Mouse (Mus musculus) heart, embryonic 13.5 days (tissue): ENCODE data around the gene Pnp. TPM values are rescaled to one million over a fixed set of nuclear protein-coding genes. Genes with fewer than 3 reads are reported as not detected.
"Not testable (repeated sequence)": the region's sequence is repeated elsewhere in the genome, so short reads cannot be mapped to it uniquely, and the experiment has no call there.

ENCODE experiments used
- ATAC-seq: fragments of 200-750 bp; cut with Nextera tagmentation; 2 replicates; pipeline ENCODE4 v1.8.0; 2017; ENCODE audit warnings: moderate TSS enrichment; ENCODE audit not compliant: insufficient number of reproducible peaks, low FRiP score, low TSS enrichment; ENCODE audit errors: extremely low read depth
- H3K27ac ChIP-seq: fragments of 300-500 bp; sonication (generic); replicated peaks from 2 replicates; pipeline ENCODE4 v1.5.1; 2015; ENCODE audit warnings: moderate library complexity, mild to moderate bottlenecking, inconsistent platforms
- H3K27me3 ChIP-seq: fragments of 300-500 bp; sonication (generic); replicated peaks from 2 replicates; pipeline ENCODE4 v1.6.1; 2015; ENCODE audit warnings: mild to moderate bottlenecking, inconsistent platforms
- H3K36me3 ChIP-seq: fragments of 300-500 bp; sonication (generic); 2 replicates; pipeline ENCODE4 v1.6.1; 2015; ENCODE audit warnings: mild to moderate bottlenecking, inconsistent platforms
- H3K4me1 ChIP-seq: fragments of 300-500 bp; sonication (generic); 2 replicates; pipeline ENCODE4 v1.6.1; 2015; ENCODE audit warnings: inconsistent platforms
- H3K4me2 ChIP-seq: fragments of 300-500 bp; sonication (generic); 2 replicates; pipeline ENCODE4 v1.6.1; 2015; ENCODE audit warnings: inconsistent platforms, mild to moderate bottlenecking, moderate library complexity
- H3K4me3 ChIP-seq: fragments of 300-500 bp; sonication (generic); 2 replicates; pipeline ENCODE4 v1.5.1; 2015; ENCODE audit warnings: moderate library complexity, mild to moderate bottlenecking, inconsistent platforms
- H3K9ac ChIP-seq: fragments of 300-500 bp; sonication (generic); 2 replicates; pipeline ENCODE4 v1.6.1; 2015; ENCODE audit warnings: inconsistent platforms, mild to moderate bottlenecking, moderate library complexity
- H3K9me3 ChIP-seq: fragments of 300-500 bp; sonication (generic); 2 replicates; pipeline ENCODE4 v1.6.1; 2016; ENCODE audit warnings: inconsistent platforms
- WGBS: fragments of 180-500 bp; shearing (Covaris S2); methylation state at CpG from one replicate; pipeline ENCODE4 v1.1.7; 2015; ENCODE audit warnings: mixed read lengths; 5-methylcytosine and 5-hydroxymethylcytosine counted together
- polyA plus RNA-seq: library from polyadenylated mRNA; unstranded; fragments of >200 nt; fragmentation: Nextera tagmentation; extraction: Ambion mirVana; gene quantifications from 2 replicates; pipeline ENCODE4 v1.2.1, GENCODE M21; 2015

Pnp gene
- polyA plus RNA-seq, 1 experiment from 2014 or later = 36.5 TPM

DNA sequence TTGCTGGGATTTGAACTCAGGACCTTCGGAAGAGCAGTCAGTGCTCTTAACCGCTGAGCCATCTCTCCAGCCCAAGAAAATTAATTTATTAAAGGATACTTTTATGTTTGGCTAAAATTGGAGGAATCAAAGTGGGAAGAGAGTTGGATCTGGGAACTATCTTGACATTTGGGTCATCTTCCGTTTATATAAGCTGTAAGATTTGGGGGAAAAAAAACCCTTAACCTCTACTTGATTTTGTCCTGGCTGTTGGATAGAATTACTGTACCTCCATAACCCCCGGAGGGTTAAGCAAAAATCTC is 26.1 kb upstream of the Pnp start:
- WGBS = 83% methylated on average over 4 of the region's 4 CpGs
- Histone ChIP-seq H3K4me2 (no peak overlapping the region), H3K27me3 (no peaks in the 10 kb centered on the region), H3K36me3 (no peaks in the 10 kb centered on the region), H3K4me3 (no peak overlapping the region), H3K9ac (no peak overlapping the region), H3K4me1 (peaks cover 5% of the 10 kb centered on the region), H3K27ac (no peak overlapping the region), H3K9me3 (no peaks in the 10 kb centered on the region)
- no peak for ATAC-seq

DNA sequence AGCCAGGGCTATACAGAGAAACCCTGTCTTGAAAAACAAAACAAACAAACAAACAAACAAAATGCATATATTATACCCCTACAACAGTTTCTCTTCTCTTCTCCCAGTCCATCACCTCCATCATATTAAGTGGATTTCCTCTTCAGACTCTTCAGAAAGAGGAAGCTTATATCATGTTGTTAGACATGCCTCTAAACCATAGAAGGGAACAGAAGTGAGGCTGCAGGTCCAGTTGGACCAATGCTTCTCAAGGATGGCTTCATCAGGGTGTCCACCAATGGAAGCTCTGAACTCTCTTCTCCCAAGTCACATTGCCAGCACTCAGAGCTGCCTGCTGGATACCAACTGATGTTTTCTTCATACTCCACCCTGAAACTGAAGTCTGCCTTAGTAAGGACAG is 25.6 kb upstream of the Pnp start:
- not testable (repeated sequence) for H3K9ac ChIP-seq, H3K9me3 ChIP-seq, H3K36me3 ChIP-seq, H3K4me1 ChIP-seq, H3K4me3 ChIP-seq, H3K4me2 ChIP-seq, H3K27ac ChIP-seq, ATAC-seq, H3K27me3 ChIP-seq

DNA sequence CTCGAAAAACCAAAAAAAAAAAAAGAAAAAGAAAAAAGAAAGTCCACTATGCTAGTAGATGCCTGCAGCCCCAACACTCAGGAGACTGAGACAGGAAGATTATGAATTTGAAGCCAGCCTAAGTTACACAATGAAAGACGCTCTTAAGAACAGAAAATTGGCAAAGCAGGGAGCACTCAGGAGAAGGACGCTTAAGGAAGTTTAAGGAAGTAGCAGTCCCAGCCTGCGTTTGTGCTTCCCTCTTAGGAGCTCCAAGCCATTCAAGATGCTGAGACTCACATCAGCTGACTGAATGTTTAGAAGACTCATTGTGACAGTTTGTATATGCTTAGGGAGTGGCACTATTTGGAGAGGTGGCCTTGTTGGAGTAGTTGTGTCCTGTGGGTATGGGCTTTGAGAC is 22.8 kb upstream of the Pnp start:
- no peak overlapping the region for H3K9ac ChIP-seq
- no peak for ATAC-seq
- 63% methylated on average over 4 of the region's 4 CpGs for WGBS

DNA sequence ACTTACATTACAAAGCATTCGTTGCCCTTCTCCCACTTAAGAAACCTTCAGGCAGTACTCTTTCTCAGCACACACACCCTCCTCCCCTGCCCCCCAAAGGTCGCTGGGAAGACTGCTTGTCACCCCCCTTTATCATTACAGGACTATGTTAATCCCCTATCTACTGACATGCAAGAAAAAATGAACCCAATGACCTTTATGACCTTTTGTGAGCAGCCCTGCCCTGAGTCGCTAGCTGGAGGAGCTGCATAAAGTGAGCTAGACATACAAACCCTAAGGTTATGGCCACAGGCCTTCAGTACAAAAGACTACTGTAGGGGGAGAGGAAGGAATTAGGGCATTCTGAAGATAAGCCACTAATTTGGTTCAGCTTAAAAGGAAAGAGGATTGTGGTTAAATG is 19.5 kb upstream of the Pnp start:
- Histone ChIP-seq H3K27ac (no peak overlapping the region), H3K9me3 (no peaks in the 10 kb centered on the region), H3K27me3 (no peaks in the 10 kb centered on the region), H3K4me1 (no peaks in the 10 kb centered on the region), H3K9ac (no peak overlapping the region), H3K4me3 (no peak overlapping the region), H3K4me2 (no peak overlapping the region), H3K36me3 (peaks cover 54% of the 10 kb centered on the region)
- no peak for ATAC-seq
- WGBS = 47% methylated on average over 3 of the region's 3 CpGs

More for the DNA sequence above, 22.8 kb upstream of the Pnp start:
- no peak overlapping the region for H3K27ac ChIP-seq
- H3K4me3 ChIP-seq = no peak overlapping the region
- H3K27me3 ChIP-seq = no peaks in the 10 kb centered on the region
- no peak overlapping the region for H3K4me2 ChIP-seq
- peaks cover 5% of the 10 kb centered on the region for H3K4me1 ChIP-seq
- H3K9me3 ChIP-seq = no peaks in the 10 kb centered on the region
- H3K36me3 ChIP-seq = peaks cover 24% of the 10 kb centered on the region

DNA sequence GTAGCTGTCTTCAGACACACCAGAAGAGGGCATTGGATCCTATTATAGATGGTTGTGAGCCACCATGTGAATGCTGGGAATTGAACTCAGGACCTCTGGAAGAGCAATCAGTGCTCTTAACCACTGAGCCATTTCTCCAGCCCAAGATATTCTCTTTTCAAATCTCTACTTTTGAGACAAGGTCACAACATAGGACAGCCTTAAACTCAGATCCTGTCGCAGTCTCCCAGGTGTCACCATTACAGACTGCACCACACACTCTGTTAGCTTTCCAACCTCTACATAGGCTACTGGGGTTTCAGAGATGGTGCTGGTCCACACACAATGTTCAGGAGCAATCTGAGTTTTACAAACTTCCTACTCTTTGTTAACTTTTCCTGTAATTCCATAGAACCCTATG is 7.4 kb upstream of the Pnp start:
- H3K4me3 ChIP-seq = peak overlapping the region; percentile 93
- not testable (repeated sequence) for H3K27me3 ChIP-seq, ATAC-seq, H3K9me3 ChIP-seq
- peaks cover 49% of the 10 kb centered on the region for H3K36me3 ChIP-seq
- 59% methylated on average over 1 of the region's 1 CpGs for WGBS
- peak overlapping the region; percentile 92 for H3K9ac ChIP-seq
- peaks cover 22% of the 10 kb centered on the region for H3K4me1 ChIP-seq
- H3K4me2 ChIP-seq = peak overlapping the region; percentile 78
- H3K27ac ChIP-seq = peak overlapping the region; percentile 94; the same call in 1 of the 2 replicates

DNA sequence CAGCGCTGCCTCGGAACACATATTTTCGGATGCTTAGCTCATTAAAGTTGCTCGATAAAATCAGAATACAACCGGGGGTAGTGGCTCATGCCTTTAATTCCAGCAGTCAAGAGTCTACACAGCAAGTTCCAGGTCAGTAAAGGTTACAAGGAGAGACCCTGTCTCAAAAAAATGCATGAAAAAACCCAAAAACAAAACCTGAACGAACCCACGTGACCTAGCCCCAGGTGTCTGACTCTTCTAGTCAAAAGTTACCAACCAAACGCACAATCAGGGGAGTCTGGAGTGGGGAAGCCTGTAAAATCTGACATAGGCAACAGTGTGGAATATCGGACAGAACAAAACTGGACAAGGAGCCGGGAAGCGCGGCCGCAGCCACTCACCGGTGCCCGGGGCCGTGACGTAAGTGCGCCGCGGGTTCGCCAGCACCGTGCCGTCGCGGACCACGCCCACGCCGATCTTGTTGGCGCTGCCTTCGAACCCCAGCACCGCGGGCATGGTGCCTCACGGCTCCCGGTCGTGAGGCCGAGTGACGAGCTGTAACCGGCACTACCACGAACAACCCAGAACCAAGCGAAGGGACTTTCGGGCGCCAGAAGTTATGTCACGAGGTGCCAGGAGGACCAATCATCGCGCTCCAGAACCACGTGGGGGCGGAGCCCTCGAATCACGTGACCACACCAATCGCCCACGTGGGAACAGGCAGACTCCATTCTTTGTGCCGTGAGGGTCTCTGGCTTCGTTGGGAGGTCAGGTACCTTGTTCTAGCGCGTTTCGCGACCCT is 6.4 kb upstream of the Pnp start, which contains the start of the genes Osgep and Apex1:
Gene Osgep, minus strand, starts transcription at position 613 of the 784 bp plus-strand sequence.
Gene Apex1, plus strand, starts transcription at position 688 of the 784 bp plus-strand sequence.
- Histone ChIP-seq H3K9ac (peak within 1 kb of the TSS; percentile 92), H3K4me3 (peak within 1 kb of the TSS; percentile 93), H3K27me3 (no peaks in the 10 kb centered on the region), H3K36me3 (peaks cover 51% of the 10 kb centered on the region), H3K4me1 (peaks cover 27% of the 10 kb centered on the region), H3K4me2 (peak within 1 kb of the TSS; percentile 78), H3K27ac (peak within 1 kb of the TSS; percentile 94), H3K9me3 (no peaks in the 10 kb centered on the region)
- ATAC-seq = peak; percentile 93
- under 1% methylated on average over 57 of the region's 57 CpGs for WGBS

DNA sequence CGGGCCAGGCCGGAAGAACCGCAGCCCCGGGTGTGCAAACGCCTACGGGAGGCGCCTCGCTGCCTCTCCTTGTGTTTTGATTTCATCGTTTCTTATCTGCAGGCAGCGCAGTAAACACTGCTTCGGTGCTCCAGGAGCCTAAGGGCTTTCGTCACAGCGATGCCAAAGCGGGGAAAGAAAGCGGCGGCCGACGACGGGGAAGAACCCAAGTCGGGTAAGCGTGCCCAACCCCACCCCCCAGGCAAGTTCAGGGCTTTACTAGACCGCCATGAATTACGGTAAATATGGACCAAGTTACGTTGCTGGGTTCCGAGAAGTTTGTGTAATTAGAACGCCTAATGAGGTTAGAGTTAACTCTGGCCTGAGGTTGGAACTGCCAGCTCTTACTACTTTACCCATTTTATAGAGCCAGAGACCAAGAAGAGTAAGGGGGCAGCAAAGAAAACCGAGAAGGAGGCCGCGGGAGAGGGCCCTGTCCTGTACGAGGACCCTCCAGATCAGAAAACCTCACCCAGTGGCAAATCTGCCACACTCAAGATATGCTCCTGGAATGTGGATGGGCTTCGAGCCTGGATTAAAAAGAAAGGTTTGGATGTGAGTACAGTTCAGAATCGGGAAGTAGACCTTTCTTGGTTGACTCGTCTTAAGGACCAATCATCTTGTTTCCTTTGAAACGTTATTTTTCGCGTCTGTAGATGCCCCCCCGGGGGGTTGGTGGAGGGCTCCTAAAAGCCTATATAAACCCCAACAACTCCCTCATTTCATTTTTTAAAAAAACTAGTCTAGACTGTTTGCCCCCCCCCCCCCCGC is 5.6 kb upstream of the Pnp start:
- Histone ChIP-seq H3K4me2 (peak overlapping the region; percentile 78), H3K9me3 (no peaks in the 10 kb centered on the region), H3K27ac (peak overlapping the region; percentile 94), H3K4me3 (peak overlapping the region; percentile 93), H3K9ac (peak overlapping the region; percentile 92), H3K36me3 (peaks cover 44% of the 10 kb centered on the region), H3K4me1 (peaks cover 35% of the 10 kb centered on the region), H3K27me3 (no peaks in the 10 kb centered on the region)
- peak; percentile 5; the same call in 1 of the 2 replicates for ATAC-seq
- 2% methylated on average over 38 of the region's 38 CpGs for WGBS

DNA sequence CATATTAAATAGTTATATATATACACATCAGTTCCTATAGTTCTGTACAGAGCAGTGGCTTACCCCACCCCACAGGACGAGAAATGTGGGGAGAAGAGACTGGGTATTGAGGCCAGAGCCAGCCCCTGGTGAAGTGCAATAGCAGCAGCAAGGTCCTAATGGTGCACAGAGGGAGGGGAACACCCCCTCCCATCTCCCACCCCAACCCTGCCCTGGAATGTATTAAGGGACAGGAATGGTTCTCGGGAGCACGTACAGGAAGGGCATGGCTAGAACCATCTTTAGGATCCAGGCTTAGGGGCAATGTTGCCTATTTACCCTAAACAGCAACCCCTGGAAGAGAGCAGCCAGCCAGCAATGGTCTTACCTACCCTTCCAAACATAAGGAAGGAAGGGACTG is 3.5 kb upstream of the Pnp start:
- H3K9ac ChIP-seq = no peak overlapping the region
- H3K27ac ChIP-seq = no peak overlapping the region
- no peak overlapping the region for H3K4me3 ChIP-seq
- ATAC-seq = no peak
- 78% methylated on average over 3 of the region's 3 CpGs for WGBS
- no peak overlapping the region for H3K4me2 ChIP-seq
- H3K4me1 ChIP-seq = peaks cover 40% of the 10 kb centered on the region
- peaks cover 37% of the 10 kb centered on the region for H3K36me3 ChIP-seq
- H3K9me3 ChIP-seq = no peaks in the 10 kb centered on the region
- no peaks in the 10 kb centered on the region for H3K27me3 ChIP-seq

DNA sequence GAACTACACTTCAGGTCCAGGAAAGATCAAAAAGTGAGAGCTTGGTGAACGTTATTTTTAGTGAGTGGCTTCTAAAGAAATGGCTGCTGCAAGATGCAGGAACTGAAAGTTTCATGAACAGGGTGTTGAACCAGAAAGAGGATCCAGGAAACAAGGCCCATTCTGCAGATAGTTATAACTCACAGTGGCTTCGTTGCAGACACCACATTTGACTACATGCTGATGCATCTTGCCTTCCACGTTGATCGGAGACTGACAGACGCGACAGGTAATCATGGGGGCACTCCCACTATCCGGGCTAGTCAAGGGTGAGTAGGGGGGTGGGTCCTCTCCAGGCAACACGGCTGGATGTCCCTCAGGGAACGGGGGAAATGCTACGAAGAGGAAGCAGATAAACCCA is 931 bp upstream of the Pnp start:
- H3K27me3 ChIP-seq = no peaks in the 10 kb centered on the region
- H3K4me2 ChIP-seq = peak overlapping the region; percentile 88
- peak overlapping the region; percentile 99 for H3K4me3 ChIP-seq
- H3K9me3 ChIP-seq = no peaks in the 10 kb centered on the region
- ATAC-seq = no peak
- peaks cover 37% of the 10 kb centered on the region for H3K36me3 ChIP-seq
- H3K27ac ChIP-seq = peak overlapping the region; percentile 89
- peak overlapping the region; percentile 99 for H3K9ac ChIP-seq
- peaks cover 32% of the 10 kb centered on the region for H3K4me1 ChIP-seq
- WGBS = 13% methylated on average over 10 of the region's 10 CpGs

DNA sequence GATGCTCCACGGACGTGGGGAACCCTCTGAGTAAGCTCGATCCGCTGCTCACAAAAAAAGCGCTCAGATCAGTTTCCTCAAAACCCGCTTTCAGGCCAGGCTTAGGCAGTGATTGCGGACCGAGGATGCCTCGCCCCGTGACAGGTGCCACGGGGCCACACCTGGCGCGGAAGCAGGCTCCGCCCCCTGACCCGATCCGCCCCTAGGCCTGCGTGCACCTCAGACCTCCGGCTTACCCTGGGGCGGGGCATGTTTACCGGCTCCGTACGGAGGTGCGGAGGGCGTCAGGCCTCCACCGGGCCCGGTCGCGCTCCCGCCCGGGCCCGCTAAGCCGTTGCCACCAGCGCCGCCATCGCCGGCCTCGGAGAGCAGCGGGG is 517 bp upstream of the Pnp start:
- Histone ChIP-seq H3K27me3 (no peaks in the 10 kb centered on the region), H3K36me3 (peaks cover 37% of the 10 kb centered on the region), H3K4me3 (peak overlapping the region; percentile 99), H3K9ac (peak overlapping the region; percentile 99), H3K27ac (peak overlapping the region; percentile 89), H3K9me3 (no peaks in the 10 kb centered on the region), H3K4me2 (peak overlapping the region; percentile 88), H3K4me1 (peaks cover 32% of the 10 kb centered on the region)
- under 1% methylated on average over 38 of the region's 38 CpGs for WGBS
- peak; percentile 77 for ATAC-seq

DNA sequence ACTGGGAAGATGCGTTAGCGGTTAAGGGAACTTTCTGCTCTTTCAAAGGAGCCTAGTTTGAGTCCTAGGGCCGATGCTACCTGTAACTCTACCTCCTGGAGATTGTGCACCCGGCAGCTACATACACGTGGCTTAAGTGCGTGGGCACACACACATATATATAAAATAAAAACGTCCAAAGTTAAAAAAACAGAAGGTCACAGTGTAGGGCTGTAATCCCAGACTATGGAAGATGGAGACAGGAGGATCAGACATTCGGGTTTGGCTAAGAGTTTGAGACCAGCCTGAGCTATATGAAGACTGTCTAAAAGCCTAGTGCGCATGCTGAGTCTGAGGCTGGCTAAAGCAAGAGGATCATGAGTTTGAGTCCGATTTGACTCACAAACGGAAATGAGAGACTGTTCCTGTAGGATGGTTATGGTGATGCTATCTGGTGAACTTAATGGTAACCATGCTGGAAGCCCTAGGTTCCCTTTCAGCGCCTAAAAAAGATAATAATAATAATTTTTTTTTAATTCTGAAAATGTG is 675 bp downstream of the Pnp start:
- WGBS = 12% methylated on average over 12 of the region's 12 CpGs
- Histone ChIP-seq H3K9ac (peak overlapping the region; percentile 80), H3K4me1 (peaks cover 21% of the 10 kb centered on the region), H3K4me3 (peak overlapping the region; percentile 99), H3K27me3 (no peaks in the 10 kb centered on the region), H3K4me2 (peak overlapping the region; percentile 72), H3K9me3 (no peaks in the 10 kb centered on the region), H3K27ac (peak overlapping the region; percentile 85), H3K36me3 (peaks cover 30% of the 10 kb centered on the region)
- ATAC-seq = no peak
